Mouse (Mus musculus) olfactory bulb, adult 2 months (tissue): ENCODE results near the gene Rnf183. TPM values are rescaled to one million over a fixed set of nuclear protein-coding genes. Genes with fewer than 3 reads are reported as not detected.
A peak's percentile ranks its signal among the peaks of the same experiment; 100 is the strongest.
"Not testable (repeated sequence)": the region's sequence is repeated elsewhere in the genome, so short reads cannot be mapped to it uniquely, and the experiment has no call there.

Experiments used
- H3K27ac ChIP-seq: fragments of 200-500 bp; 2 replicates; pipeline ENCODE4 v1.5.1; 2012; ENCODE audit warnings: low read depth, low read length; ENCODE audit not compliant: insufficient read depth
- H3K4me1 ChIP-seq: fragments of 200-500 bp; 2 replicates; pipeline ENCODE4 v1.6.1; 2012; ENCODE audit warnings: low read length; ENCODE audit not compliant: control insufficient read depth, insufficient read depth
- H3K4me3 ChIP-seq: fragments of 200-500 bp; 2 replicates; pipeline ENCODE4 v1.5.1; 2012; ENCODE audit warnings: mild to moderate bottlenecking, low read depth, low read length, moderate library complexity; ENCODE audit not compliant: insufficient read depth
- CTCF ChIP-seq: fragments of 200-500 bp; IDR thresholded peaks from 2 replicates; pipeline ENCODE4 v1.5.1; 2012; ENCODE audit warnings: low read depth, mild to moderate bottlenecking, low read length, moderate library complexity; ENCODE audit not compliant: insufficient read depth
- POLR2A ChIP-seq: fragments of 200-500 bp; IDR thresholded peaks from 2 replicates; pipeline ENCODE4 v1.6.1; 2012; ENCODE audit warnings: mild to moderate bottlenecking, low read depth, low read length, moderate library complexity; ENCODE audit not compliant: insufficient read depth
- WGBS: fragments of 180-500 bp; shearing (Covaris S2); methylation state at CpG from one replicate; pipeline ENCODE4 v1.1.7; 2018; 5-methylcytosine and 5-hydroxymethylcytosine counted together
- polyA plus RNA-seq: library from polyadenylated mRNA; stranded (reverse); fragments of >200 nt; gene quantifications from 2 replicates; pipeline ENCODE4 v1.2.4, GENCODE M21; 2012; ENCODE audit warnings: low replicate concordance; ENCODE audit not compliant: missing spikeins, insufficient read depth, insufficient read length

Rnf183 gene
- polyA plus RNA-seq: not detected in 2 replicates

DNA sequence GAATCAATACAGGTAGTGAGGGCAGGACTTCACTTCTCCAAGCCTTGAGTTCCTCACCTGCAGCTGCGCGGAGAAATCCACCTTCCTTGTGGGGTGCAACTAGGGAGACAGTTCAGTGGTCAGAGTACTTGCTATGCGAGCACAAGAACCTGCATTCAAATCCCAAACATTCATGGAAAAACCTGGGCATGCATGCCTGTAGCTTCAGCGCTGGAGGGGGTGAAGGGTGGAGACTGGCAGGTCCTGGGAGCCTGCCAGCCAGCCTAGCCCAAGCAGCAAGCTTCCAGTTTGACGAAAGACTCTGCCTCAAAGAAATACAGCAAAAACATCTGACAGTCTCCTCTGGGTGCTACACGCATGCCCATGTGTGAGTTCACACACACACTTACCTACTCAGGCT, at the start of gene Rnf183:
TSS of gene Rnf183 (minus strand) at position 172 of the 400 bp plus-strand sequence.
- Histone ChIP-seq H3K4me1 (no peaks in the 10 kb centered on the region), H3K4me3 (no peak within 1 kb of the TSS), H3K27ac (no peak within 1 kb of the TSS)
- 85% methylated on average over 6 of the region's 6 CpGs for WGBS
- no peak for TF ChIP-seq POLR2A
- no peak for TF ChIP-seq CTCF

DNA sequence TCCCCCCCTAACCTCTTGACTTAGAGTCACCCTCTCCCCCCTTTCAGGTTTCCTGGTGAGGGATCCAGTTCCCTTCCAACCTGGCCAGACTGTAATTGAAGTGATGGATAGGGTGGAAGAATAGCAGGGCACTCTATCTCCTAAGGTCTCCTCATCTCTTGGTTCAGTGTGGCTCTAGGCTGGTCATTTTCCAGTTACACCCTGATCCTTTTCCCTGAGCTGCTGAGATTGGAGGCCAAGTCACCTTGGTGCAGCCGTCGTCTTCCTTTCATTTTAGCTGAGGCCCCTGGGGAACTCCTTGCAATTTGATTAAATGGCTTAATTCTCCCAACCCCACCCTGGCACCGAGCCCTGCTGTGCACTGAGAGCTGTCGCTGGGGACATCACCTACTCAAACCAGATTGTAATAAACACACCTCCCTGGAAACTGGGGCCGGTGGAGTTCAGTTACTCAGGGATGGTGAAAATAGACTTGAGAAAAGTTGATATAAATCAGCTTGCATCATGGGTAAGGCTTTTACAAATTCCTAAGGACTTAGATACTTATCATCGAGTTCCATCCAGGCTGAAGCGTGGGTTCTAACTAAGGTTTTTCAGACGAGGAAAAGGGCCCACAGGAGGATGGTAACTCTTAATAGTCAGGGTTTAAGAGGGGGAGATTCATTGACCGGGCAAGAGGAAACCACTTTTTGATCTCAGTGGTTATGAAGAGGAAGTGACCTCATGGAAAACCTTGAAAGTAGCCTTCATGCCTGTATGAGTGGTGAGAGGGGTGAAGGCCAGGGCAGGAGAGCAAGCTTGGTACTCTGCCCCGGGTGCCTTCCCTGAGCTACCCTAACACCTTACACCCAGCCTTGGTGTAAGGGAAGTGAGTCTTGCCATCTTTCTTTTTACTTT, 45.9 kb upstream of the Rnf183 start:
- no peak for TF ChIP-seq POLR2A
- no peak for TF ChIP-seq CTCF
- no peak overlapping the region for H3K27ac ChIP-seq
- H3K4me3 ChIP-seq: no peak overlapping the region
- 51% methylated on average over 10 of the region's 10 CpGs for WGBS
- peaks cover 6% of the 10 kb centered on the region for H3K4me1 ChIP-seq

DNA sequence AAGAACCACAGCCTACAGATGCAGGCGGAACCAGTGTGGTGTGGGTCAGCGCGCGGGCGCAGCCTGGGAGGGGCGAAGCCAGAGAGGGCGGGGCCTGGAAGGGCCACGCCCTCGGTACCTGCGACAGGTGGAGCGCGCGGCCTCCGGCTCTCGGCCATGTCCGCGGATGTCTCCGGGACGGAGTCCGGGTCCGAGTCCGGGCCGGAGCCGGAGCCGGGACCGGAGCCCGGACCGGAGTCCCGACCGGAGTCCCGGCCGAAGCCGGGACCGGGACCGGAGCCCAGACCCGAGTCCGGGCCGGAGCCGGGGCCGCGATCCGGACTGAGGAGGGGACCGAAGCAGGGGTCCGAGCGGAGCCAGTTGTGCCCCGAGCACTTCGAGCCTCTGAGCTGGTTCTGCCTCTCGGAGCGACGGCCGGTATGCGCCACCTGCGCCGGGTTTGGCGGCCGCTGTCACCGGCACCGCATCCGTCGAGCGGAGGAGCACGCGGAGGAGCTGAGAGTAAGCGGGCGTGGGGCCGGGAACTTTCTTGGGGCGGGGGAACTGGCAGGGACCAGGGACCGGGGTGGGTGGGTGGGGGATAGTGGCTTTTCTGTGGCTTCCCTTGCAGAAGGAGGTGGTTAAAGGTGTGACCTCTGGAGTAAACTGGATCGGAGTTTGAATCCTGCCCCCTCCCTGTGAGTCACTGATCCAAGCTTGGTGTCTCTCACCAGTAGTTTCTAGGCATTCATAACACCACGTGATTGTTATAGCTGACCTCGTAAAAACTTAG, 45.1 kb upstream of the Rnf183 start, which contains the start of gene Bspry:
TSS of gene Bspry (plus strand) at position 117 of the 772 bp plus-strand sequence.
- H3K4me1 ChIP-seq: peaks cover 6% of the 10 kb centered on the region
- peak within 1 kb of the TSS; percentile 45 for H3K4me3 ChIP-seq
- no peak within 1 kb of the TSS for H3K27ac ChIP-seq
- 4% methylated on average over 71 of the region's 71 CpGs for WGBS
- TF ChIP-seq CTCF (no peak), POLR2A (no peak)

DNA sequence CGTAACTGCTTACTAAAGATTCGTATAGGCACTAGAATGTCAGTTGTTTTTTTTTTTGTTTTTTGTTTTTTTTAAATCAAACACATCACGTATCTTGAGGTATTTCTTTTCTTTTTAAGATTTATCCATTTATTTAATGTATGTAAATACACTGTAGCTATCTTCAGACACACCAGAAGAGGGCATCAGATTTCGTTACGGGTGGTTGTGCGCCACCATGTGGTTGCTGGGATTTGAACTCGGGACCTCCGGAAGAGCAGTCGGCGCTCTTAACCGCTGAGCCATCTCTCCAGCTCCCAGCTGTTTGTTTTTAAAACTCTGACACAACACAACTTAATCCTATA, 44.5 kb upstream of the Rnf183 start:
- not testable (repeated sequence) for H3K27ac ChIP-seq, H3K4me1 ChIP-seq
- peak overlapping the region; percentile 45; the same call in 1 of the 2 replicates for H3K4me3 ChIP-seq
- 12% methylated on average over 11 of the region's 11 CpGs for WGBS

DNA sequence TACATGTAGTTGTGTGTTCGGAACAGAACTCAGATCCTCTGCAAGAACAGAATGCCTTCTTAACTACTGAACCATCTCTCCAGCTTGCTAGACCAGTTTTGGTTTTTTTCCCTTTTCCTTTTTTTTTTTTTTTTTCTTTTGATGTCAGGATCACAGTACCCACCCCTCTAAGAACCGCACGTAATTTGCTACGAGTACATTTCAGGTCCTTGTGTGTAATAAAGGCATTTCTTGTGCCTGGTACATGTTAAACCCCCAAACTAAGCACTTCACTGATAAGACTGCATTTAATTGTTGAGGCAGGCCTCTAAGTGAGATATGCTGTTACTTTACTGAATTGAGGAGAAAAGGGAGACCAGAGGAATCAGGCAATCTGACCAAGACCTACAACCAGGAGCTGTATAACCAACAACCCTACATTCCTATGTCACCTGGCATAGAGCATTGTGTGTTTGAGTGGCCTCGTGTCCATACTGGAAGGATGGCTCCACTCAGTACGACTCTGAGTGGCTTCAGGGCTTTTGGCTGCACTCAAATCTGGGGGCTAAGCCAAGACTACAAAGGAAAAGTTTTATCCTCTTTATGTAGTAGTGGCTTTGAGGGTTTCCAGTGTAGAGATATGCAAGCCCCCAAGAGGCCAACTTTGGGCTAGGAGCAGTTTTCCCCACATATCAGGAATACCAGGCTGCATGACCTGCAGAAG, 42.6 kb upstream of the Rnf183 start:
- Histone ChIP-seq H3K27ac (no peak overlapping the region), H3K4me3 (no peak overlapping the region), H3K4me1 (peaks cover 6% of the 10 kb centered on the region)
- TF ChIP-seq POLR2A (no peak), CTCF (no peak)
- WGBS: 85% methylated on average over 6 of the region's 6 CpGs

DNA sequence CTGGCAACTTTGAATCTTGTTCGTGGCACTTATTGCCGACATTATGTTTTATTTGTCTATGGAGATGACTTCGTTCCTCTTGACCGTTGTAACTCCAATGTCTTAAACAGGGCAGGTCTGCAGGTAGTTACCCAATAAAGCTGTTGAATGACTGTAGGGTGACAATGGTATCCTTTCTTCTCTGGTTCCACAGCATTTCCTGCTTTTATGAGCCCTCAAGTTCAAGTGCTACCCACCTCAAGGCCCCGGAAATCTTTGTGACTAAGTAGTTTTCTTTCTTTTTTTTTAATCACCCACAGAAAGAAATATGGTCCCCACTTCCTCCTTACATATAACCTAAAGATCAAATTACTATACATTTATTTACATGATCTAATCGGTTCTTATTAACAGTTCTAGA, 40.7 kb upstream of the Rnf183 start:
- Histone ChIP-seq H3K4me3 (no peak overlapping the region), H3K4me1 (peaks cover 6% of the 10 kb centered on the region), H3K27ac (no peak overlapping the region)
- WGBS: 92% methylated on average over 6 of the region's 6 CpGs
- TF ChIP-seq CTCF: no peak
- no peak for TF ChIP-seq POLR2A

DNA sequence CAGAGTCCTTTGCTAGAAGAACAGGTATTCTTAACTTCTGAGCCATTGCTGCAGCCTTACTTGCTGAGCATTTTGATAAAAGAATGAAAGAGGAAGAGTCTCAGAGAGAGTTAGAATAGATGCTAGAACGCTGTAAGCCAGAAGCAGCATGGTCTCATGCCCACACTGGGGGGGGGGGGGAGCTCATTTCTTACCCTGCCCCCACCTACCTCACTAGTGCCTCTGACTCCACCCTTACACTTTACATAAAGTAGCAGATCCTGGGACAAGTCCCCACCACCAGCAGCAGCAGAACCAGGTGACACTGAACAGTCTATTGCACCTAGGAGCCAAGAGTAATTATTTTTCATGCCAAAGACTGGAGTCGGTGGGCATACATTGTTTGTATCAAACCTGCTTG, 40.1 kb upstream of the Rnf183 start:
- TF ChIP-seq CTCF (no peak), POLR2A (no peak)
- 73% methylated on average over 2 of the region's 2 CpGs for WGBS
- H3K4me1 ChIP-seq: peaks cover 5% of the 10 kb centered on the region
- no peak overlapping the region for H3K27ac ChIP-seq
- no peak overlapping the region for H3K4me3 ChIP-seq

DNA sequence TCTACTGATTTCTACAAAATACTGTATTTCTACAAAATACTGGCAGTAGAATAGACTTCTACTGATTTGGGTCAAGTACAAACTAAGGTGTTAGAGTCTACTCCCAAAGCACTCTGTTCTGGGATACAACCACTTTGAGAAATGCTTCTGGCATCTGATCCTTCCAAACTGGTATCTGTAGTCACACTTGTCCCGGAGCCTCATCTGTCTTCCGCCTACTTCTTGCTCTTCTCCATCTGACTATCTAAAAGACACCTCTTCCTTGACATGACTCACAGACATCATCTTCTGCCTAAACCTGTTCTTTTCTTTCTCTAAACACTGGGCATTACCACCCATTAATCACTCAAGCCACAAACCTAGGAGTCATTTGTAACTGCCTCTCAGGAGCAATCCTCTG, 37.0 kb upstream of the Rnf183 start:
- 91% methylated on average over 2 of the region's 2 CpGs for WGBS
- TF ChIP-seq POLR2A (no peak), CTCF (no peak)

More for the DNA sequence above, 37.0 kb upstream of the Rnf183 start:
- Histone ChIP-seq H3K4me1 (no peaks in the 10 kb centered on the region), H3K27ac (no peak overlapping the region), H3K4me3 (no peak overlapping the region)
